Mouse (Mus musculus) erythroblast, embryonic 14.5 days (primary cell): ENCODE results near the gene Saa2.

ENCODE experiments used
- GATA1 ChIP-seq: IDR thresholded peaks from 2 replicates; pipeline ENCODE4 v1.6.1; 2012; ENCODE audit warnings: low read length, inconsistent platforms, mixed read lengths
- TAL1 ChIP-seq: IDR thresholded peaks from 3 replicates; pipeline ENCODE4 v1.6.1; 2012; ENCODE audit warnings: low read length, inconsistent platforms, mixed read lengths

GRCm38 (mm10) chr7:46789177-46789849 lies 37.7 kb downstream of the Saa2 start:
- TF ChIP-seq TAL1 (no peak), GATA1 (no peak)
